Mouse (Mus musculus) lung, postnatal 14 days (tissue): Measurements from ENCODE around the gene Adgrg5.

Experiments
- DNase-seq: peaks from one replicate; pipeline ENCODE4 v3.0.0; 2021

Adgrg5 gene

DNA sequence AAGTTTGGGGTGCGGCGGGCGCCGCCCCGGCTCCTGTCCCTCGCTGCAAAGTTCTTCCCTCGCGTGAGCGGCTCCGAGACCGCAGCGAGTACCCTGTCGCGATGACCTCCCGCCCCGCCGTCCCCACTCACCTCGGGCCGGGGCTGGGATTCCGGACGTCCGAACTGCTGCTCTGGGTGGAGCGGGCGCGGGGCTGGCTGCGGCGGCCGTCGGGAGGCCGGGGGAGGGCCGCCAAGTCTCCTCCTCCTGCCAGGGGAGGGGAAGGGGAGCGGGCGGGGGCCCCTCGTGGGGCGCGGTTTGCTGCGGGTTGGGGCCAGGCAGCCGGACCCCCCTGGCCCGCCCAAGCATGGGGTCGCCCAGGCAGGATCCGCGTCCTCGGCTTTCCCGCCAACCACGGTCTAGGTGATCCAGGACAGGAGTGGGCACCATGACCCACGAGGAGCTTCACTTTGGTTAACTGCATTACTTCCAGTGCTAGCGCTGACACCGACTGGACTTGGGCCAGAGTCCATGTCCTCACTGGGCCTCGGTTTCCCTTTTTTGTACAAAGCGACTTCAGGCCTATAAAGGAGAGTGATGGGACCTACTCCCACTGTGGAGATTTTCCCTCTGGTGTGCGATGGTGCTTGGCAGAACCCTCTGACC is 5.5 kb upstream of the Adgrg5 start, which contains the start of gene Ccdc102a:
Gene Ccdc102a, minus strand, starts transcription at position 248 of the 645 bp plus-strand sequence.
- peak; percentile 71 for DNase-seq

DNA sequence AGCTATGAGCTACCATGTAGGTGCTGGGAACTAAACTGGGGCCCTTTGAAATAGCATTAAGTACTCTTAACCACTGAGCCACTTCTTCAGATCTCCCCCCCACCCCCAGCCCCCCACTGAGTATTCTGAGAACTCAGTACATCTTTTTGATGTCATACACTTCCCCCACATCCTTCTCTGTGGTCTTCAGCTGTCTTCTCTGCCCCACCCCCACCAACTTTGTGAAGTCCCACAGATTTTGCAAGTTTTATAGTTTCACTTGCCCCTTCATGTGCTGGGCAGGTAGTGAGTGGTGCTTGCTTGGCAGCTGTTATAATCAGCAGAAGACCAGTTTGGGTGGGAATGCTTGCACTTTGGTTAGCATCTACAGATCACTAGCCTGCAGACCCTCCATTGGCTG is 4.2 kb upstream of the Adgrg5 start:
- DNase-seq = no peak

DNA sequence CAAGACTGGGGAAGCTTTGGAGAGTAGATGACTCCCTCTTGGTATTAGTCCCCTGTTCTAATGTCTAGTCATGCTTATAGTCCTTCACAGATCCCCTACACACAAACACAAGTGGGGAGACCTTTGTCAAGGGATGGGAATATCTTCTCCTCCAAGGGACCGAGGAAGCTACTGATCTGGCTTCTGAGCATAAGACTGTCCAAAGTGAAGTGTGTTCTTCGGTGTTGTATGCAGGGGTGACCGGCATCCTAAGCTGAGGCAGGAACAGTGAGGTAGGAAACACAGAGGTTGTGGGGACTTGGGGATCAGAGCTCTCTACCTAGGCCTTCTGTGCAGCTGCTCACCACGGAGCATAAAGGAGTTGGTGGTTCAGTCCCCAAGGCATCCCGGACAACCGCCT is 1.3 kb upstream of the Adgrg5 start:
- DNase-seq = no peak

DNA sequence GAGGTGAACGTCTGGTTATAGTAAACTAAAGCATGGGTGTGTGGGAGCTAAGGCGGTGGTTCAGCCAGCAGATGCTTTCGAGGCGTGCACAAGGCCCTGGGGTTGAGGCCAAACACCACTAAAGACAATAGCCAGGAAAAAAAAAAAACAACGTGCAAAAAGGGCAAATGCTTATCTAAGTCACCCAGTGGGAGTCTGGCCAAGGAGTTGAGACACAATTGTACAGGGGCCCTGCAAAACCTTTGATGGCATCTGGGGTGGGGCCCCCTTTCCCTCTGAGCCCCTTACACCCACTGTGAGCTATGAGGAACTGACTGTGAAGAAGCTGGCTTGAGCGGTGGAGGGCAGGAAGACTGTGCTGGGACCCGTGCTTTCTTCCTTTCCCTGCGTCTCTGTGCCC is 892 bp upstream of the Adgrg5 start:
- DNase-seq = peak; percentile 28

DNA sequence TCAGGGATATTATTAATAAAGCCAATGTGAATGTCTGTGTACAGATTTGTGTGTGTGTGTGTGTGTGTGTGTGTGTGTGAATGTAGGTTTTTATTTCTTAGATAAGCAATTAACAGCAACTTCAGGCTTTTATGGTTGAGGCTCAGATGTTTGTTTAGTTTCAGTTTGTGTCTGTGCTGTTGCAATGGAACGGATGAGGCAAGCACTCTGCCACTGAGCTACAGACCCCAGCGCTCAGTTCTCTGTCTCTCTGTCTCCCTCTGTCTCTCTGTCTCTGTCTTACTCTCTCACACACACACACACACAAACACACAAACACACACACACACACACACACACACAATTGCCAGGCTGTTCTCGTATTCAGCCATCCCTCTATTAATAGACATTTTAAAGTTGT is 4.7 kb downstream of the Adgrg5 start:
- DNase-seq = no peak

DNA sequence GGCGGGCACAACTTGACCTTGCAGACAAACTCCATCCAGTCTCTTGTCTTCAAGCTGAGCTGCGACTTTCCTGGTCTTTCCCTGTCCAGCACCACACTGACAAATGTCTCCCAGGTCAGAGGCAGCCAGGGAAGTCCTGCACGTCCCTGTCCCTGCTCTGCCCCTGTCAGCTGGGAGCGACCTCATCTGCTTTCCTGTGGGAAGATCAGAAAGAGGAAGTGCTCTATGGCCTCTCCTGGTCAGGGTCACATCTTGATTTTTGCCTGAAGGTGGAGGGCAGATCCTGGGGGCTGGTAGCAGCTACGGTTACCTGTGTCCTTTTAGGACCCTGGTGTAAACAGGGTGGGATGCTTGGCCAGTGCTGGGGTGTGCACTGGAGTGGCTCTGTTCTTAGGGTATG is 10.4 kb downstream of the Adgrg5 start:
- DNase-seq = no peak

DNA sequence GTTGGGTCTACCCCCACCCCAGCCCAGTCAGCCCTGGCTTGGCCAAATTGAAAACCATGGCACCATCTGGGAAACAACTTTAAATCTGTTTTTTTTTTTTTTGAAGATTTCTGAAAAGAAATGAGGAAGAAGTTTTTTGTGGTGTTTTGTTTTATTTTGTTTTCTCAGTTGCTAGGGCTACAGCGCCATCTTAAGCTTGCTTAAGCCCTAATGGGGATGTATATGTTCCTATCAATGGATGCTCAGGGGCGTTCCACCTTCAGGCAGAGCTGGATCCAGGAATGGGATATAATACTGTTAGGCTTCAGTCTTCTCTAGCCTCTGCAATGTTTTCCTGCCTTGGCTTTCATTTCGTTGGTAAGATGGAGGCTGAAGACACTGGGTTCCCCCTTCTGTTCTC is 11.7 kb downstream of the Adgrg5 start:
- DNase-seq = no peak

DNA sequence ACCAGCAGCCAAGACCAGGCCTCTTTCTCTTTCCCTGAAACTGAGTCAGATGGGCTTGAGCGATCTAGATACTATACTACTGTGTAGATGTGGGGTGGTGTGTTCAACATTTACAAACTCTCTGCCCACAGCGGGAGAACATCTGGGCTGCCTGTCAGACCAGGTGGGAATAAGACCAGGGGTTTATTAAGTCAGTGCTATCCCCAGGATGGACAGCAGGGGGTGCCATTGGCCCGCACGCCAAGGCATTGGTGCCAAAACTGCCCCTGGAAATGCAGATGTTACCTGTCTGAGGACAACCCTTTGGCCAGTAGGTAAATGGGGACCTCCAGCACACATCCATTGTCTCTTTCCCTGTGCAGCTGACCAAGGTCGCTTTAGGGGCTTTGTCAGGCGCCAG is 19.1 kb downstream of the Adgrg5 start:
- peak; percentile 79 for DNase-seq

DNA sequence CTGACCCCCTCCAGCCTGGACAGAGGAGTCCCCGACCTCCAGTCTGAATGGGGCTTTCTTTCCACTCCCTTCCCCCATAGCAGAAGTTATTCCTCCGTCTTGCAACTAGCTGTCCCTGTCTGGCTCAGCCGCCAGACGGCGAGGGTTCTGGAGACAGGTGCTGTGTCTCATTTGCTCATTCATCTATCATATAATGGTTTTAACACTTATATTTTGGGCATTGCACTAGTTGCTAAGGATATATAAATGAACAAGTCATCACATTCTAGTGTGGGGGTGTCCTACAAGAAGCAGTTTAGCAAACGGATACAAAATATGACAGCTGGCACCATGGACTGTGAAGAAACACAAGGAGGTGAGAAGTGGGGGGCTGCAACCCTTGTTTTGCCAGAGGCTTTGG is 21.7 kb downstream of the Adgrg5 start:
- DNase-seq = no peak

DNA sequence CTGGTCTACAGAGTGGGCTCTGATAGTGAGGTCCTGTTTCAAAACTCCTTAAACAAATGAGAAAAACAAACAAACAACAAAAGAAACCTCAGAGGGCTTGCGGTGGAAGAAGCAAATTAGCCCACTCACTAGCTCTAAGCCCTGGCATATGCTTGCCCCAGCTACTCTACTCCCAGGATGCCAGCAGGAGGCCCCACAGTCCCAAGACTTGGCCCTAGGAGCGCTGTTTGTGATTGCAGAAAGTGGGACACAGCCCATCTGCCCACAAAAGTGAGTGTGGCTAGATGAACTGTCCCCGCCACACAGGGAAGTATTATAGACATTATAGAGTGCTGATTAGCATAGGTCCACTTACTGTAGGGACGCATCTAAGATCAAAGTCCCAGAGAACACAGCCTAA is 24.9 kb downstream of the Adgrg5 start:
- no peak for DNase-seq

DNA sequence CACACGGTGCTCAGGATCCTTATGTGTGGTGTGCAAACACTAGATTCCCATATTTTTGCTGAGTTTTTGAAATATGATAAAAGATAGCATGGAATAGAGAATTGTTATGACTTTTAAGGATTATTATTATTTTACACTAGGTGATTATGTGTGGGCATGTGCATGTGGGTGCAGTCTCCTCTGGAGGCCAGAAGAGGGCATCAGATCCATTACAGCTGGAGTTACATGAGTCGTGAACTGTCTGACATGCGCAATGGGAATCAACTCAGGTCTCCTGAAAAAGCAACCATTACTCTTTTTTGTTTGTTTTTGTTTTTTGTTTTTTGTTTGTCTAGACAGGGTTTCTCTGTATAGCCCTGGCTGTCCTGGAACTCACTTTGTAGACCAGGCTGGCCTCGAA is 25.5 kb downstream of the Adgrg5 start:
- no peak for DNase-seq

DNA sequence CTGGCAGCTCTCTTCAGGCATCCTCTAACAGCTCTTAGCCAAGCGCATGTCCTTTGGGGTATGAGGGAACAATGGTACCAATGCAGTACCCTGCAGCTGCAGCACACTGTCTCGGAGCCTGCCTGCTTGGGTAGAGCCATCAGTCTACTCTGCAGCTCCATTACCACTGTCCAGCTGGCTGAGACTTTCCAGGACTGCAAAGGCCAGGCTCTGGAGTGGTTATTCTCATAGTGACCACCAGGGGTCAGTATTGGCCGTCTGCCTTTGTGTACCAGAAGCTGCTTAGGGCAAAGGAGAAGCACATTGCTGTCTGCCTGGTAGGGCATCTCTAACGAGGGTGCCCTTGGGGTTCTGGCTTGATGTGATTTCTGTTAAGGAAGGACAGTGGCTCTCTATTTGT is 26.6 kb downstream of the Adgrg5 start:
- DNase-seq = peak; percentile 75

DNA sequence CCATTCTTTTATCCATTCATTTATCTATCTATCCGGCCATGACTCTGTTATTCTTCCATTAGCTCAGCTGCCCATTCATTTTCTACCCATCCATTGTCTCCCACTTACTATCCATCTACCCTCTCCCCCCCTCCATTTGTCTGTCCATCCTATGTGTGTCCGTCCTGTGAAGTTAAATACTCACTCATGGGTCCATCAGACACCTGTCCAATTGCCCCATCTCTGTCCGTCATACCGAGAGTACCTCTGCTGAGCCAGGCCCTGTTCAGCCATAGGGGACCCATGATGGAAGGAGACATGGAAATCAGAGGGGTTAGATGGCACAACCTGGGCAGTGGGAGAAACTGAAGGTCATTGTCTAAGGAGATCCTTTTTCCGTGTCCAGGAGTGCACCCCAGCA is 27.0 kb downstream of the Adgrg5 start:
- no peak for DNase-seq

DNA sequence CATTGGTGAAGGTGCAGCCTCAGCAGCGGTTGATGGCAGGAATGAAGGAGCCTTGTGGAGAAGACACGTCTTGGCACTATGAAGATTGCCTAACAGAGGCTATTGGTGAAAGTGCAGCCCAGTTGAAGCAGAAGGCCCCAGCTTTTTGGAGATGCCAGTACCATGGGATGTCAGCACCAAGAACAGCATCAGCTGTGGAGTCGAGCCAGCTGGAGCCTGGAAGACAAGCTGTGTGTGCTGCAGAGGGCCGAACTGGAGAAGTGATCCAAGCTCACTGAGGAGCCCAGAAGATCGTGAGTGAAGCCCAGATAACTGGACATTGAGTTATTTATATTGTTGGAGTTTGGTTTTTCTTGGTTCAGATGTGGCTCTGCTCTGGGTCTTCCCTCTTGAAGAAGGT is 28.6 kb downstream of the Adgrg5 start:
- no peak for DNase-seq

DNA sequence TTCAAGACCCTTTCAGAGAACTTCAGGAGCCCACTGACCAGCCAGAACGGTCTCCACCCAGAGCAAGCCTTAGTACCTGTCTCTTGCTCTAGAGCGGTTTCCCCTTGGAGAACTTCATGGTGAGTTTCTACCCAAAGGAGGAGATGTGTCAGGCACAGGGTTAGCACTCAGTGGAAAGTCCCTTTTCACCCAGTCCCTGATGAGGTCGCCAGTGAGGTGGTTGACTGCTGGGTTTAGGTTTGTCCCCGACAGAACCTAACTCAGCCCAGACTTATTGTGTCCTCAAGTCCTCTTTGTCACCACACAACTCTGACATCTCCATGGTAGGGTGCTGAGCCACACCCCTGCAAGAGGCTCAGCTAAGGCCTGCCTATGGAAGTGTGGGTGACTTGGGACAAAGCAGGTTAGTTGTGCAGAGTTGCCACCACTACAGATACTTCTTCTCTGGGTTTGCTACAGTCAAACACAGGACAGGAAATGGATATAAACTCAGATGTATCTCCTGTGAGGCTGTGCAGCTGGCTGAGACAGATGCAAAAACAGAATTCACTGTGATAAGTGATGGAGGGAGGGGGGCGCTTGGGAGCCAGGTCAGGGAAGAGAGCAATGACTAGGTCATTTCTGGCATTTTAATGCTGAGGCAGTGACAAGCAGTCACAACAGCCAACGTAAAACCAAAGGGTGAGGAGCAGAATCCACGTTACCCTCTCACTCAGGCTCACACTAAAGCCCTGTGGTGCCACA is 30.3 kb downstream of the Adgrg5 start:
- DNase-seq = no peak

DNA sequence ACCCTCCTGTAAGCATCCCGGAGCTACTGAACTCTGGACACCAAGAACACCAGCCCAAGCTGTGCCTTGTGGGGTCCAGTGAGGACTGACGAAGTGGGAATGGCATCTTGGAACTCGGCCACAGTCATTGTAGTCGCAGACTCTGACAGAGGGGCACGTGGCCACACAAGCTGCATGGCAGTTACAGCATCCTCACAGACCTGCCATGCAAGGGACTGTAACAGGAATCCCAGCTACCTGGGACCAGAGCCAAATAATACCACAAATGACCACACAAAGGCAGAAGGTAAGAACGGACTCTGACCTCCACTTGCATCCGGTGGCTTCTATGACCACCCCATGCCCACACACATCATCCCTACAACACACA is 30.9 kb downstream of the Adgrg5 start:
- DNase-seq = peak; percentile 35

DNA sequence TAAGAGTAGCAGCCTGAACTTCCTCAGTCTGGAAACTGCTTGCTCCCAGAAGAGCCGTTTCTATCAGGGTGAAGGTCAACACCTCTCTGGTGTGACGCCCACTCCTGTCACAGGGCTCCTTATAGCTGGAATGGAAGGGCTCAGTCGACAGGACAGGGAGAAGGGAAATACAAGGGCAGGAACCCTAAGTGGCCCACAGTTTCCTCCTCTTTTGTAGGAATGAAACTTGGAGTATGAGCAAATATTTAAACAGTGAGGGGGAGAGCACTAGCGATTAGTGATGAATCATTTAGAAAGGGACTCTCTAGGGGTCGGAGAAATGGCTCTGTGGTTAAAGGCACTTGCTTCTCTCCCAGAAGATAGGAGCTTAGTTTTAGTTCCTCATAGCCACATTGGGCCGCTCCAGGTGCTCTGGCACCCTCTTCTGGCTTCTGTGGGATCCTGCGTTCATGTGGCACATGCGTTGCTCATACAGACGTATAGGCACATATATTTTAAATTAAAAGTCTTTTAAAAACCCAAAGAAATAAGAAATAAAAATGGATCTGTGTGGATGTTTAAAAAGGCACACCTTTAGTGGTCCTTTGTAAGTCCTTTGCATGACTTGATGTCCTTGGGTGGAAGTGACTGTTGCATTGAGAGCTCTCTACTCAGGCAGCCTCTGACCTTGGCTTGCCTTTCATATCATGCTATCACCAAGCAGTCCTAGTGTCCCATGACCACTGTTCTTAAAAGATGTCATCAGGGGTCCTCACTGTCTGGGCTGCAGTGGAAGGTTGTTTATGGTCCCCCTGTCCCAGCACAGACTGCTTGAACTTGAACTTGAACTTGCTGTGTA is 31.6 kb downstream of the Adgrg5 start:
- DNase-seq = peak; percentile 66

DNA sequence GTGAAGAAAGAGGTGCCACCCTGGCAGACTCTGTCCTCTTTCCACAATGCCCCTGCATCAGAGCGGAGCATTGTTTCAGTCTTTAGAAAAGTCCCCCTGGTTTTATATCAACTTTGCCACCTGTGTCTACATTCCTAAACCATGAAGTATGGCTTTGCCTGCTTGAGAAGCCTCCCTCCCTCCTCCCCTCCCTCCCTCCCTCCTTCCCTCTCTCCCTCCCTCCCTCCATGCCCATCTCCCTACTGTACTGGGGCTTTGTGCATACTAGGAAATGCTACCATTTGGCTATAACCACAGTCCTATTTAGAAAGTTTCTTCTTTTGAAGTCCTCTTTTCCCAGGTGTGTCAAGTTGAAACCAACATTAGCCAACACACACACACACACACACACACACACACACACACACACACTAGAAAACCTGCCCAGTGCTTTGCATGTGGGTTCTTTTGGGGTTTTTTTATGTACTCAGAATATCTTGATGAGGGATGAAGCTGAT is 32.6 kb downstream of the Adgrg5 start:
- DNase-seq = no peak

DNA sequence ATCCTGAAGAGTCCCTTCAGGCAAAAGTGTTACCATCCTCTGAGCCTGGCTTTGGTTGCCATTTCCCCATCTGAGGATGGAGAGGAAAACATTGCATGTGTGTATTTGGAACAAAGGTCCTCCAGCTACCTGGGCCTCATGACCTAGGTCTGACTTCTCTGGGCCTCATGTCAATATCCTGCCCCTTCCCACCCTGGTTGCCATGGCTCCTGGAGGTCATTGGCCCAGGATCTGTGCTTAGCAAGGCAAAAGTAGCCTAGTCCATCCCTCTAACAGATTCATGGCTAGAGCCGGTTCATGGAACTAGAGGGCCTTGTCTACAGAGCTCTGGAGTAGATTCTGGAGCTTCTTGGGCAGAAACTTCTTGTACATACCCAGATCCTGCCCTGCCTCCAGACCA is 38.7 kb downstream of the Adgrg5 start:
- no peak for DNase-seq

DNA sequence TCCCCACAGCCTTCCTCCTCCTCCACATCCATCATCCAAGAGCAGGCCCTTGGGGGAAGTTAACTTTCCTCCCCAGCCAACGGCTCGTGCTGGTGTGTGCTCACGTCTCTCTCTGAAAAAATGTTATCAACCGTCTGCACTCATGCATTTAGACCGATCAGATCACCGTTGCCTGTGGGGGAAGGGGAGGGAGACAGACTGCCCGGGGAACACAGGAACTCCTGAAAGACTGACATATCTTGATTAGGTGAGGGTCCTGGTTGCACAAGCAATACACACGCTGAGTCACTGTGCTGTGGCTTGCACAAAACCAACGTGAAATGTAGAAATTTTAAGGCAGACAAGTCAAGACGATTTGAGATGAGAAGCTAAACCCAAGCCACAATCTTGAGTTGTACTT is 41.3 kb downstream of the Adgrg5 start:
- DNase-seq = no peak

DNA sequence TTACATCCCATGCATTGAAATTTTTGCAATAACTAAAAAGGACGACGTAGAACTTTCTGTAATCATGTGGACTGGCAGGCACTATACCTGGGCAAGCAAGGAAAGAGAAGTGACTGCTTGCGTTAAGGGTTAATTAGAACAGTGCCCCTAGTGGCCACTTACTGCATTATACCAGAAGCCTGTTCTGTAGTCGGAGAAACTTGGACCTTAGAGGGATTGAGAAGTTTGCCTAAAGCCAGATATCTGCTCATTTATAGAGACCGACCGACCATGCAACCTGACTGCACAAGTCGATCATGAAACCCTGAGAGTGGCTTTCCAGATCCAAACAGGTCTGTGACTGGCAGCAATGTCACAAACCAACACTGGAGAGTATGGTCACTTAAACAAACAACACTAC is 43.1 kb downstream of the Adgrg5 start:
- peak; percentile 62 for DNase-seq

DNA sequence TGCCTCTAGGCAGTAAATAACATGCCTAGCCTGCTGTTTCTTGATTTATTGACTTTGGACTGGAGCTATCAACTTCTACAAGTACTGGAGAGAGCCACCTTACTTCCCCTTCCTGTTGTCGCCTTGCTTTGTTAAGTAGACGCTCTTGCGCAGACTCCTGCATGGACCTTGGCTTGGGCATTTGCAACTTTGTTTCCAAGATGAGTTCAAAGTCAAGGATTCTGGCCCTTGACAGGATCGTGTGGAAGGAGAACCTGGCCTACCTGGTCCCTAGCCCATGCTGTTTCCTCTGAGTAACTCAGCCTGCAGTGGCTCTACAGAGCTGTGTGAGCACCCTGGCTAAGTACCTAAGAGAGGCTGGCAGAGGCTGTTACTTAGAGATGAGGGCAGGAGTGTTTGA is 43.6 kb downstream of the Adgrg5 start:
- DNase-seq = peak; percentile 26

DNA sequence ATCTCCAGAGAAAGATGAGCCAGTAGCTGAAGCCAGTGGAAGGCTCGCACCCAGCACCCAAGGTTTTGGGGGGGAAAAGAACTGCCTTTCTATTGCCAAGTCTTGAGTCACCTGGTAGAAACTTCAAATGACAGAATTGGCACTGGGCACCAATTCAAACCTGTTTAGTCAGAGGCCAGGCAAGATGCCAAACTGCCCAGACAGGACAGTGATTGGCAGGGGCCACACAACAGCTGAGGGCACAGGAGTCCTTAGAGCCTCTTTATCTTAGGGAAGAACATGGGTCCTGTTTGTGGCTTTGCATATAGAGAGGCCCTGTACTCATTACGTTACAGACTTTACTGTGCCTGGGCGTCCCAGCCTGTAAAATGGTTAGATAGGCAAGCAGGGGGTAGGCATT is 44.1 kb downstream of the Adgrg5 start:
- peak; percentile 72 for DNase-seq

DNA sequence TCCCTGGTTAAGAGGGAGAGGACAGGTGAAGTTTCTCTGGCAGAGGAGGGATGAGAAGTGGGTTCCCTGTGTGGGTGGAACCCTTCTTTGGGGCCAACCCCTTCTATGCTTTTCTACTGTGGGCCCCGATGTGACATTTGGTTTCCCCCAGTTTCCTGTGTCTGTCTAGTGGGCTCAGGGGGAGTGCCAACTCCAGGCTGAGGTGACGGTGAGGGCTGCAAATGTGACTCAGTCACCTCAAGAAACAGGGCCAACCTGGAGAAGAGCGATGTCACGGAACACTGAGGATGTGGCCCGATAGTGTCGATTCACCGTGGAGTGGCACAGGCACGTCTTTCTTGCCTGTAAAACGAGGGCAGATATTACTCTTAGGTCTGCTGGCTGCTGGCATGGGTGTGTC is 49.8 kb downstream of the Adgrg5 start:
- DNase-seq = no peak
